Mouse (Mus musculus) granulocyte monocyte progenitor cell, adult 5-6 weeks (primary cell): ENCODE results near the gene Tmem132a. TPM values are rescaled to one million over a fixed set of nuclear protein-coding genes. Genes with fewer than 3 reads are reported as not detected.
A peak's percentile ranks its signal among the peaks of the same experiment; 100 is the strongest.

Experiments
- ATAC-seq: replicated peaks from 2 replicates; pipeline ENCODE4 v1.8.0; 2016; ENCODE audit warnings: mild to moderate bottlenecking, moderate TSS enrichment, inconsistent platforms; ENCODE audit not compliant: poor library complexity, severe bottlenecking
- total RNA-seq, 2 experiments: library from RNA; stranded (forward) in 1 of 2; stranded (reverse) in 1 of 2; fragments of 200-712, 200-1000 nt in 1 of 2; fragments of >200 nt in 1 of 2; fragmentation: Nextera tagmentation in 1 of 2; gene quantifications; 2 replicates each; pipeline ENCODE4 v1.2.3; 2014 to 2017

Tmem132a gene
- total RNA-seq, 2 experiments from 2014 or later = 0.41 TPM; not detected in 1

DNA sequence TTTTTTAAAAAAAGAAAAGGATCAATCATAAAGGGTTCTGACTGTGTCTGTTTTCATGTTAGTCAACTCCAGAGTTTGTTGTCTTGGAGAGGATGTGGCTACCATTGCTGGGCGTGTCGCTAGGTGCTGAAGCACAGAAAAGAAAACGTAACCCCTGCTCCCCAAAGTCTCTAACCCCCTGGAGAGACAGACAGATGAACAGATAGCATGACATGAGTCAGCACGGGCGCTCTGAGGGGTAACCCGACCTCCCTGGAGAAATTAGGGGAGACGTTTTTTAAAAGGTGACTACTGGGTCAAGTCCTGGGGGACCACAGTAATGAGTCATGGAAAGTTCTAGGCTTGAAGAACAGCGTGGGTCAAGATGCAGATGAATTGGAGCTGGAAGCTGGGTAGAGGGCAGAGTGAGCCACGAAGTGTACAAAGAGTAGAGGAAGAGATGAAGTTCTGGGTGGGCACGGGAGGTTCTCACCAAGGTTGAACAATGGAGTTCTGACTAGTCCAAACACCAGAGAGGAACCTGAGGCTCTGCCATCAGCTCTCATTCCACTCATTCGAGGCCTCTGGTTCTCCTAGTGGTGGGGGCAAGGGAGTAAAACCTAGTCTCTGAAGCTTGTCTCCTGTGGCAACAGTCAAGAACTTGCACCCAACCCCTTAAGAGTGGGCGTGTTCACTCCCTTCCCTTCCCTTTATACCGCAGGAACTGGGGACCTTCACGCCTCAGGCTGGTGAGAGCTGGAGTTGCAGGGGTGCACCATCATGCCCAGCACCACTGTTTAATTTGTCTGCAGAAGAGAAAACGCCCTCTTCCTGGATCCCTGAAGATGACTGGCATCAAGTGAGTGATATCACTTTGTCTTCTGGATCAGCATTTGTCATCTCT, 30.5 kb downstream of the Tmem132a start, which contains the start of gene Slc15a3:
Gene Slc15a3, plus strand, starts transcription at position 718 of the 883 bp plus-strand sequence.
- 0 out of 2 replicates have a peak, but pooled peaks have one; percentile 14 for ATAC-seq

DNA sequence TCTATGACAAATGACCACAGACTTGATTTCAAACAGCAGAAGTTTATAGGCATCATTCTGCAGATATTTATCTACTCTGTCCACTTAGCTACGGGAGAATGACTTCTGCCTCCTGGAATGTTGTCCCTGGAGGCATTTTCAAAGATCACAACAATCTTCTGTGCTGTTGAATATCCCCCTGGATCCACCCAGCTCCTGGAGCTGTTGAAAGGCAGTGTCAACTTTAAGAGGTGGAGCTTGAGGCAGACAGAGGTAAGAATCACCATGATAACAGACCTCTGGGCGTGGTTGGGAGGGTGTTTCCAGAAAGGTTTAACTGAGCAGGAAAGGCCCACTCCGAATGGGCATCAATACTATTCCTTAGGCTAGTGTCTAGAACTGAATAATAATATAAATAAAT, 34.1 kb downstream of the Tmem132a start:
- ATAC-seq = no peak

DNA sequence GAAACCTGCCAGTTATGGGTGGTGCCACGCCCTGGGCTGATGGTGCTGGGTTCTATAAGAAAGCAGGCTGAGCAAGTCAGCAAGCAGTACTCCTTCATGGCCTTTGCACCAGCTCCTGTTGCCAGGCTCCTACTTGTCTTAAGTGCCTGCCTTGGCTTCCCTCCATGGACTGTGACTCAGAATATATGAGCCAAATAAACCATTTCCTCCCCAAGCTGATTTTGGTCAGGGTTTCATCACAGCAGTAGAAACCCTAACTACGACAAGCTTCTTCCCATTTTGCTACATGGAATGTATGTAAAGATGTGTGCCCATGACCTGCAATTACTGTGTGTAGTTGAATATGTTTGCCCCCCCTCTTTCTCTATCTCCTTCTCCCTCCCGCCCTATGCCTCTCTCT, 36.1 kb downstream of the Tmem132a start:
- peak; percentile 36 for ATAC-seq

DNA sequence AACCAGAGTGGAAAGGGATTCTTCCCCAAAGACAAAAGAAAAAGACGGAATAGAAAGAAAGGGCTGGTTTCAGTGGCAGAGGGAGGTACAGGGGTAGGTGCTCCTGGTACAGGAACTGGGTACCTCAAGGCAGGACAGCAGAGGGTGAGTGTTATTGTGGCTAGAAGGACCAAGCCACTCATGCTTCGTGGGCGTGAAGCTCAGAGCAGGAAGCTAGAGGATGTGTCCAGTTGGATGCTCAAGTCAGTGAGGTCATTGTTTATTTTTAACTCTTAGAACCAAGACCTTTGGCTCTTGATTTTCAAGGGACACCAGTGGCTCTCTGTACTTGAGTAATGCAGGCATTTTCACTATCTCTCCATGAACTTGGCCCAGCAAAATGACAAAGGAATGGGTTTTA, 37.7 kb downstream of the Tmem132a start:
- ATAC-seq = no peak; the same call in 1 of the 2 replicates

DNA sequence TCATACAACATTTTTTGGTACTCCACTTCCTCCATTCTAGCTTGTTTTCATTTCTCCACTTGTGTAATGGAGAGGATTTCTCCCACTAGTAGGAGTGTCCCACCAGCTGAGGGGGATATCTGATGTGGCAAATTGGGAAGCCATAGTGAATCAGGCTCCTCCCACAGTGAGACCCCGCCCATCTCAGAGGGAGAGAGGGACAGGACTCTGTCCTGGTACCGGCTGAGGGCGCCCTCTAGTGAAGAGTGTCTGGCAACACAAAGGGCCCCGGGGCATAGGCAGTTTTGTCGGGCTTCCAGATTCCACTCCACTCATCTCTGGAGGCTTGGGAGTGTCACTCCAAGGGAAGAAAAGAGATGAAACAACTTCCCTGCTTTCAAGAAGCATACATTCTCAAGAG, 38.3 kb downstream of the Tmem132a start:
- peak; percentile 84 for ATAC-seq

DNA sequence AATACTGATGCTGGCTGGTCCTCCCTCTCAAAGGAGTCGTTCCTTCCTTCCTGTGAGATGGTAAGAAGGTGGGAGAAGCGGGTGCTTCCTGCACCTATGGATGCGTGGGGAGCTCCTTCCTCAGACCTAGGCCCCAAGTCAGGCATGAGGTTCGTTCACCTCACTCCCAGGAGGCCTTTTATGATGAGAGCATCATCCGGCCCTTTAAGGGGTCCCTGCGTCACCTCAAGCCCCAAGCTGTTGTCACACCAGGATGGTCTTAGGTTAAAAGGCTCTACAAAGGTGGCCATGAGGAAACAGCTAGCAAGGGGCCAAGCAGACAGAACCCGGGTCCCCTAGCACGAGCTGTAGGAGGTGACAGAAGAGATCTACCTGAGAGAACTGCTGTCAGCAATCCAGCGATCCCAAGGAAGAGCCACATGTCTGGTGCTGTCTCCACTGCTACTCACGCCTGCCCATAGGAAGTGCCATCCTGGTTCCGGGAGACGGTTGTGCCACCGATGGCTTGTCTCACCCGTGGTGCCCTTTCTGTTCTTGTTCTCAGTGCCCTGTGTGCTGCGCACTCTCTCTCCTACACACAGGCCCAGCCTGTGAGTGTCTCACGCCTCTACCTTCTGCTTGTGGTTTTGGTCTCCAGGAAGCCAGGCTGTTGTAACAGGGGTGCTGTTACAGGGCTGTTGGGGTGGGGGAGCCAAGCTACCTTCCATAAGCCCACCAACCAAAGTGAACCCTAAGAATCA, 40.1 kb downstream of the Tmem132a start, which contains the start of gene Cd6:
Gene Cd6, minus strand, starts transcription at position 623 of the 740 bp plus-strand sequence.
- peak; percentile 56 for ATAC-seq

DNA sequence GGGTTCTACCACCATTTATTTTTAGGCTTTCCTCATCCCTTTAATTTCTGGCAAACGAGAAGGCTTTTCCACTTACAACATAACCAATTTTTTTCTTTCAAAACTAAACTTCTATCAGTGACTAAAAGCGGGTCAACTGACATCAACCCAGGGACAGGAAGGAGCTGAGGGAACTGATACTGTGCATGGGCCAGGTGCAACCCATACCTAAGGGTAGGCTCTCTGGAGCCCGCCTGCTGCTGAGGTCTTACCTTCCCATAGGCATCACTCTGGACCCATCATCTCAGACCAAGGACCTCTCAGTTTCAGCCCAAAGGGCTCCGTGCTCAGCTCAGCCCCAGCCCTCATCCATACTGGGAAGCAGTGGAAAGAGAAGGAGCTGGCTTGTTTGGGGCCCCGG, 41.4 kb downstream of the Tmem132a start:
- ATAC-seq = no peak

DNA sequence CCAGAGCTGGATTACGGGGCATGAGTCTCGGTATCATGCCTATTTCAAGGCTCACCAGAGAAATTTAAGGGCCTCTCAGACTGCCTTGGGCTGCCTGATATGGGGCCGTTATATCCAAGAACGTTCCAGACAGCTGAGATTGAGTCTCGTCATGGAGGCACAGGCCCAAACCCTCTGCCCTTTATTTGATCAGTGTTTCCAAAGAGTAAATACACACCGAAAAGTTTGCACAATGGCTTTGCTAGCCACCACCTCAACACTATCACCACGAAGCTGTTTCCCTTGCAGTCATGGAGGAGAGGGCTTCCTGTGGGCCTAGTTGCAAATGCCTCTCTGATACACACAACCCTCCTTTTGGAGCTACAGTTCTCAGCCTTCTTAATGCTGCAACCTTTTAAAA, 45.7 kb downstream of the Tmem132a start:
- no peak for ATAC-seq

DNA sequence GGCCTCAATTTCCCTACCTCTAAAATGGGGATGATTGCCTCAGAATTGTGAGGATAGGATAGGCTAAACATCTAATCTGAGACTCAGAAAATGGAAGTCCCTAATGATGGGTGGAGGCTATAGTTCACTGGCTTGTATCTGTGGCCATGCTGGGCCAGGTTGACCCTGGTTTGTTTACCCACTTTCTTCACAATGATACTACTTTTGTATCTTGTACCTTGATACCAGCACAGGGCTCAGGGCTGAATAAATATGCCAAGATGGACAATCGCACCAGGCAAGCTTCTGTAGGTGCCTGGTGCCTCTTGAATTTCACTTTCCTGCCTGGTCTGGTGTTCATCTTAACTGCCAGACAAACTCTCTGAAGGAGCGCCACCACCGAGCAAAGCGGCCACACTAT, 47.2 kb downstream of the Tmem132a start:
- no peak for ATAC-seq

DNA sequence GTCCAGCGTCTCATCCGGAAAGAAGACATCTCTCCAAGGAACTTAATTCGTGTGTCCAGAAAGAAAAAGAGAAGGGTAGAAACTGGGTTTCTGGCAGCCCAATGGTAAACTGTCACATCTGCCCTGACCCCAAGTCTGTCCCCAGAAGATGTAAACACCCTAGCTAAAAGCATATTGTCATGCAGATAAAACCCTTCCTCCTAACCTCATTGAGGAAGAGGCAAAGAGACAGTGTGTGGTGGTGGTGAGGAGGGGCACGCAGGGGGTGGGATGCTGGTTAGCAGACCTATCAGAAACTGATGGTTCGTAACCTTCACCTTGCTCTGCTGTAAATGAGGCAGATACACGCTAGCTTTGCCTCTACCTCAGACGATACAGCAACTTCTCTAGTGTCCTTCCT, 48.4 kb downstream of the Tmem132a start:
- ATAC-seq = no peak

DNA sequence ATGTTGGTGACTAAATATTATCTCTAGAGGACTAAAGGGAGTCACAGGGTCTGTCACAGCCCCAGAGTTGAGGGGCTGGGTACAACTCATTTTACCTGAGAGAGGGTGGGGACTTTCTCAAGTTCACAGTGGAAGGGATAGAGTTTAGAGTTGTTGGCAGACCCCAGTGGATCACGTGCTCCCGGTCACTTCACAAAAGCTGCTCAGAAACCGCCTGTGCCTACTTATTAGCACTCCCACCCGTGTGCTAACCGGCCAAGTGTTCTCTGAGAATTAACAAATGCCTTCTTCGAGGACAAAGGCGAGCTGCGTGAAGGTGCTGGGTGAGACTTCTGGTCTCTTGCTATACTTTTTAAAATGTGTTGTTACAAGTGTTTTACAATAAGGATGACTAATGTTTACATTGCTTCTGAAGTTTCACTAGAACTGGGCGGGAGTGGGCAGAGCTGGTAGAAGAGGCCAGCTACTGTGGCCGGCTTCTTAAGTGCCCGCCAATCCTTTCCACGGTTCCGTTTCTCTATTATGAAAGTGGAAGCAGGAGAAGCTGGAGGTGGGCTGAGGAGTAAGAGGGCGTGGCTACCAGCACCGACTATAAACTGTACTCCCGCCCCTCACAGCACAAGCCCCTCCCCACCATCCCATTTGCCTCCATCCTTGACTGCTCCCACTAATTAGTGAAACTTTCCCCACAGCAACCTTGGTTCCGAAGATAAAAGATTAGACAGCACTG, 51.4 kb downstream of the Tmem132a start:
- peak; percentile 88 for ATAC-seq

DNA sequence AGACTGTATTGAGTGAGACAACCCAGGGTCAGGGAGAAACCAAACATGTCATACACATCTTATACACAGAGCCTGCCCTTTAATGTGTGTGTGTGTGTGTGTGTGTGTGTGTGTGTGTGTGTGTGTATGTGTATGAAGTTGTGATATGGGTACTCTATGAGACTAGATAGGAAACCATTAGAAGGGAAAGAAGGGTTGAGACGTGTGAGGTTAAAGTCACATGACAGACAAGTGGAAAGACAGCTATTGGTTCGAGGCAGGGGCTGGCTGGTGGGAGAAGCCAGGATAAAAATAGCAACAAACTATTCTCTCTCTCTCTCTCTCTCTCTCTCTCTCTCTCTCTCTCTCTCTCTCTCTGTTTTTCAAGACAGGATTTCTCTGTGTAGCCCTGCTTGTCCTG, 53.3 kb downstream of the Tmem132a start:
- ATAC-seq = no peak

DNA sequence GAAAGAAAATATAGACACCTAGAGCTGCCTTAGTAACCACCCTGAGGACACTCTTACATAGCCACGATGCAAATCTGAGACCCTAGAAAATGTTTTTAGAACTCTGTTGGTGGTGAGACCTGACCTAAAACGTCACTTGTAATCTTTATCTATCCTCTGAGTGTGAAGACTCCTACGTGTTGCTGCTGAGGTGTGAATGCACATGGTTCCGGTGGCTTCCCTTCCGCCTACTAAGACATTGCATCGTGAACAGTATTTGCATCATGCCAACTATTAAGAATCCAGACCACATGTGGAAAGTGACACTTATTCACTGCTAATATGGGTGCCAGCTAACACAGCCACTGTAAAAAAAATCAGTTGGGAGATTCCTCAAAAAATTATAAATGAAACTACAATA, 53.9 kb downstream of the Tmem132a start:
- no peak for ATAC-seq

DNA sequence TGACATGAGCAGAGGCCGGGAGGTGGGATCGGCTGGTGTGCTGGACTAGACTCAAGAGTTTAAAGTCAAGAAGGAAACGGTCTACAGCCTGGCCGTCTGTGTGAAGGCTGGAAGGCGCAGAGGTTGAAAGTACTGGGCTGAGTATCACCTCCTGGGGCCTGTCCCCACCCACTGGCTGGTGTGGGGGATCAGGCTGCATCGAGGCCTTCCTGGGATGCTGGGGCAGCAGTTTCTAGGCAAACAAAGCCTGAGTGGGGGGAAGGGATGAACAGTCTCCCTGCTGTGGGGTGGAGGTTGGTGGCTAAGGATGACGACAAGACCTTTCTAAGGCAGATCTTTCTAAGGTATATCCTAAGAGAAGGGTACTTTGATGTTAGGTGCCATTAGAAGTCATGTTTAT, 55.8 kb downstream of the Tmem132a start:
- ATAC-seq = no peak

DNA sequence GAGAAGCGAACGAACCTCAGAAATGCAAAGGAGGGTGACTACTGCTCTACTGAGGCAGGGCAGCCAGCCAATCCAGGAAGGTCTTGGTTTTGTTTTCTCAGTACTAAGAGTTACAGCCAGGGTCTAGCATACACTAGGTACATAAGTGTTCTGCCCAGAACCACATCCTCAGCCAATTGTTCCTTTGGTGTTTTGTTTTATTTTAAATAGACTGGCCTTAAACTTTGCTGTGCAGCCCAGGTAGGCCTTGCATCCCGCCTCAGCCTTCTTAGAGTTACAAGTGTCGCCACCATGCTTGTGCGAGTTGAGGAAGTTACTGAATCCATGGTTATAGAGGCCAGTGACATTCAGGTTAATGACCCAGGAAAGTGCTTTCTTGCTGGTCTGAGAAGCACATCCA, 56.7 kb downstream of the Tmem132a start:
- ATAC-seq = no peak

DNA sequence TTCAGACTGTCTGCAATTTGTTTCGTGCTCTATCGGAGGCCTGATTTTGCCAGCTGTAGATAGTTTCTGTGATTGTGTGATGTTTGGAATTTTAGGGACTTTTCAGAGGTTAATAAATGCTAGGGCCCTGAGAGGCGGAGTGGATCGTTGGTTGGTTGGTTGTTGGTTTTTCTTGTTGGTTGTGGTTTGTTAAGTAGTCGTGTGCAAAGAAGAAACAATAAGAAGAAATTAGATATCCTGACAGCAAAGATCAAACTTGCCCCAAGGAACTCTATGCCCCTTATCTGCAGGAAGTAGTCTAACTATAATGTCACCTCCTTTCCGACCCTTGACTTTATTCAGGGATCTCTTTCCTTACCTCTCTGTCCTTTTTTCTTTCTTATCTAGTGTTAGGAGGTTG, 58.3 kb downstream of the Tmem132a start:
- ATAC-seq = no peak

DNA sequence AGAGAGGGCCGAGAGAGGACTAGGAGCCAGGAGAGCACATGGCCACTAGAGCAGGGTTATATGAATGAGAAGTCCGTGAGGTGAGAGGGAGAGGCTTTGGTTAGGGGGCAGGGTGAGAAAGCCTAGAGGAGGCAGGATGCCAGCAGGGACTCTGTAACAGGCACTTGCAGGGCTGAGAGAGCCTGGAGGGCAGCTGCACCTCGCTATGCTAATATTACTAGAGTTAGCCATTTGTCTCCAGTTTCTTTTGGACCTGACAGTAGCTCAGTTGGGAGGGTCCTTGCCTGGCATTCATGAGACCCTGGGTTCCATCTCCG, 59.6 kb downstream of the Tmem132a start:
- no peak for ATAC-seq

DNA sequence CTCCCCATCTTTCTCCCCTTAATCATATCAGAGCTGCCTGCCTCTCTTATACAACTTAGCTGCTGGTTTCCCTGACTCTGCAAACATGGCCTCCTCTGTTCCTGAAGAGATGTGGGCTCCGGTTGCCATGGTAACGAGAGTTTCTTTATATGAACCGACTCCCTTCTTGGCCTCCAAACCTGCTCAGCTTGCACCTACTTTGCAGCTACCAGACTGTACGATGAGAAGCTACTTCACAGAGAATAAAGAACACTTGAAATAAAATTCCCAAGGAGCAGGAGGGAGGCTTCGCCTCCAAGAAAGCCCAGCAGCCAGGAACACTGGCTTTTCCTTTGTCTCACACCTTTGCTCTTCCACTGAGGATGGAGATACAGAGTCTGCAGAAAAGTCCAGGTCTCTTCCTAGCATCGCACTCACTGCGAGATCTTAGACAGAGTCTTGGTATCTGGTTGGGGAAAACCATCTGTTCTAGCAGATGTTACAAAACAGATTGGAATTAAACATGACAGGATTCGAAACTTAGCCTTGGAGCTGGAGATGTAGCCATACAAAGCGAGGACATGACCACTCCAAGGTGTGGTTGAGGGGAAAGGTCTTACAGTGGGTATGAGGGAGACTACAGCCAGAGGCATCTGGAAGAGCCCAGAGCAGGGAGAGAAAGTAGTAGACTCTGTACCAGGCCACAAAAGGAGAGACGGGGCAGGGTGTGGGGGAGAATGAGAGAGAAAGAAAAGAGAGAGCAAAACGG, 60.1 kb downstream of the Tmem132a start:
- no peak for ATAC-seq

DNA sequence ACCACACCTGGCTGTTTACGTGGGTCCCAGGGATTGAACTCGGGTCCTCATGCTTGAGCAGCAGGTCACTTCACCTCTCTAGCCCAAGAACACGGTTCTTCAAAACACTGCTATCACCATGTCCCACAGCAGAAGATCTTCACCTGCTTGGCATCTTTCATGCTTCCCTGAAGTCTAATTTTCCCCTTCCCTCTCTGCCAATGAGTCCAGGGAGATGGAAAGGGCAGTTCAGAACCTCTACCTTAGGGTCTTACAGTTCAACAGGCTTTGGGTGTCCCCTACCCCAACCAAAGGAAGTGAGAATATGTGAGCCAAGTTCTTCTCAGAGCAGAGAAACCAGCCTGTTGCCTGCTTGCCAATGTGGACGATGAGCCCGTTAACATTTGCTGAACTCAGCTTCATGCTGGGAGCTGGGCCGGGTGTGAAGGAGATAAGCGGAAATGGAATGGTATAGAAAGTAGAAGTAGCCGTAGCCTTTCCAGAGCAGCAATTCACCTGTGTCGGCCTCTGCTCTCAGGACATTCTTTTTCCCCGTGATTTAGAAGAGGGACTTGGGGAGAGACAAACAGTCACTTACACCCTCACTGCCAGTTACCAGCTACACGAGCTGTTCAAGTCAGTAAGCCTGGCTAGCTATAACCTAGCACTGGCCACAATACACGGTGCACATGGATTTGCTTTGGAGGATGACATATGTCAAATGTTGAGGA, 61.1 kb downstream of the Tmem132a start:
- ATAC-seq = no peak
